Mouse (Mus musculus) lung, embryonic 14.5 days (tissue): ENCODE measurements around the gene Frmd8. TPM values are rescaled to one million over a fixed set of nuclear protein-coding genes. Genes with fewer than 3 reads are reported as not detected.

ENCODE experiments used
- ATAC-seq: fragments of 200-750 bp; cut with Nextera tagmentation; 2 replicates; pipeline ENCODE4 v1.8.0; 2017; ENCODE audit warnings: mild to moderate bottlenecking, moderate TSS enrichment, moderate library complexity; ENCODE audit not compliant: insufficient read depth
- DNase-seq: peaks from one replicate; pipeline ENCODE4 v3.0.0-alpha.2; 2015
- H3K27ac ChIP-seq: fragments of 300-500 bp; sonication (generic); 2 replicates; pipeline ENCODE4 v1.5.1; 2014; ENCODE audit warnings: low read depth, mild to moderate bottlenecking, moderate library complexity
- H3K27me3 ChIP-seq: fragments of 300-500 bp; sonication (generic); 2 replicates; pipeline ENCODE4 v1.6.1; 2014; ENCODE audit warnings: low read length, control low read depth; ENCODE audit not compliant: insufficient read depth
- H3K36me3 ChIP-seq: fragments of 300-500 bp; sonication (generic); 2 replicates; pipeline ENCODE4 v1.6.1; 2014; ENCODE audit warnings: control low read depth; ENCODE audit not compliant: insufficient read depth
- H3K4me1 ChIP-seq: fragments of 300-500 bp; sonication (generic); 2 replicates; pipeline ENCODE4 v1.6.1; 2014; ENCODE audit warnings: antibody characterized with exemption, control low read depth; ENCODE audit not compliant: insufficient read depth
- H3K4me2 ChIP-seq: fragments of 300-500 bp; sonication (generic); 2 replicates; pipeline ENCODE4 v1.6.1; 2014; ENCODE audit warnings: mild to moderate bottlenecking
- H3K4me3 ChIP-seq: fragments of 300-500 bp; sonication (generic); 2 replicates; pipeline ENCODE4 v1.5.1; 2014; ENCODE audit warnings: low read depth, low read length
- H3K9ac ChIP-seq: fragments of 300-500 bp; sonication (generic); 2 replicates; pipeline ENCODE4 v1.6.1; 2014
- H3K9me3 ChIP-seq: fragments of 300-500 bp; sonication (generic); 2 replicates; pipeline ENCODE4 v1.6.1; 2016; ENCODE audit warnings: low read depth, low read length, control low read depth
- CTCF ChIP-seq: IDR thresholded peaks from 2 replicates; pipeline ENCODE4 v1.5.1; 2016; ENCODE audit warnings: antibody characterized with exemption, low read depth
- WGBS: fragments of 180-500 bp; shearing (Covaris S2); extraction: QIAGEN DNeasy Blood & Tissue Kit; methylation state at CpG from one replicate; pipeline ENCODE4 v1.1.7; 2014; 5-methylcytosine and 5-hydroxymethylcytosine counted together
- polyA plus RNA-seq: library from polyadenylated mRNA; unstranded; fragments of >200 nt; fragmentation: Nextera tagmentation; extraction: Ambion mirVana; gene quantifications from 2 replicates; pipeline ENCODE4 v1.2.1, GENCODE M21; 2014

The Frmd8 gene
- polyA plus RNA-seq, 1 experiment from 2014 or later = 42.2 TPM

- WGBS = 39% methylated on average over 9 of the region's 9 CpGs
- Histone ChIP-seq H3K36me3 (no peaks in the 10 kb centered on the region), H3K4me3 (no peak overlapping the region), H3K4me2 (no peak overlapping the region), H3K4me1 (peaks cover 32% of the 10 kb centered on the region), H3K27me3 (no peaks in the 10 kb centered on the region), H3K9me3 (no peaks in the 10 kb centered on the region), H3K27ac (peak overlapping the region; percentile 85), H3K9ac (no peak overlapping the region)
- peak; percentile 63 for DNase-seq
- ATAC-seq = peak; percentile 36; the same call in 1 of the 2 replicates
- no peak for TF ChIP-seq CTCF
Observed at GRCm38 (mm10) chr19:5827456-5828154, 47.5 kb downstream of the Frmd8 start.

GRCm38 (mm10) chr19:5827044-5827443 is 48.0 kb downstream of the Frmd8 start:
- Histone ChIP-seq H3K4me1 (peaks cover 35% of the 10 kb centered on the region), H3K4me3 (no peak overlapping the region), H3K27me3 (no peaks in the 10 kb centered on the region), H3K4me2 (no peak overlapping the region), H3K9me3 (no peaks in the 10 kb centered on the region), H3K9ac (no peak overlapping the region), H3K36me3 (no peaks in the 10 kb centered on the region), H3K27ac (peak overlapping the region; percentile 85)
- DNase-seq (no peak), ATAC-seq (no peak)
- no peak for TF ChIP-seq CTCF
- WGBS = 59% methylated on average over 6 of the region's 6 CpGs

GRCm38 (mm10) chr19:5826731-5827002 is 48.4 kb downstream of the Frmd8 start:
- Histone ChIP-seq H3K4me2 (no peak overlapping the region), H3K36me3 (no peaks in the 10 kb centered on the region), H3K4me3 (no peak overlapping the region), H3K4me1 (peaks cover 32% of the 10 kb centered on the region), H3K9ac (no peak overlapping the region), H3K9me3 (no peaks in the 10 kb centered on the region), H3K27me3 (no peaks in the 10 kb centered on the region), H3K27ac (peak overlapping the region; percentile 85)
- DNase-seq (no peak), ATAC-seq (no peak)
- WGBS = 60% methylated on average over 4 of the region's 4 CpGs
- TF ChIP-seq CTCF = no peak

GRCm38 (mm10) chr19:5825901-5826730 is 49.0 kb downstream of the Frmd8 start:
- no peak for TF ChIP-seq CTCF
- peak overlapping the region; percentile 85; the same call in 1 of the 2 replicates for H3K27ac ChIP-seq
- no peak for ATAC-seq

GRCm38 (mm10) chr19:5824826-5825617 is 50.1 kb downstream of the Frmd8 start:
- DNase-seq (no peak), ATAC-seq (no peak)
- Histone ChIP-seq H3K9ac (no peak overlapping the region), H3K4me2 (no peak overlapping the region), H3K36me3 (no peaks in the 10 kb centered on the region), H3K27ac (no peak overlapping the region), H3K4me1 (peaks cover 32% of the 10 kb centered on the region), H3K27me3 (no peaks in the 10 kb centered on the region), H3K9me3 (no peaks in the 10 kb centered on the region), H3K4me3 (no peak overlapping the region)
- TF ChIP-seq CTCF = no peak
- WGBS = 73% methylated on average over 10 of the region's 10 CpGs

More at GRCm38 (mm10) chr19:5825901-5826730, 49.0 kb downstream of the Frmd8 start:
- Histone ChIP-seq H3K27me3 (no peaks in the 10 kb centered on the region), H3K9me3 (no peaks in the 10 kb centered on the region), H3K9ac (no peak overlapping the region), H3K4me1 (peaks cover 32% of the 10 kb centered on the region), H3K4me3 (no peak overlapping the region), H3K4me2 (no peak overlapping the region), H3K36me3 (no peaks in the 10 kb centered on the region)
- DNase-seq = no peak
- 82% methylated on average over 5 of the region's 5 CpGs for WGBS

GRCm38 (mm10) chr19:5824043-5824825 is 50.8 kb downstream of the Frmd8 start:
- Histone ChIP-seq H3K4me1 (peaks cover 32% of the 10 kb centered on the region), H3K27me3 (no peaks in the 10 kb centered on the region), H3K9me3 (no peaks in the 10 kb centered on the region), H3K9ac (peak overlapping the region; percentile 23; the same call in 1 of the 2 replicates), H3K36me3 (no peaks in the 10 kb centered on the region), H3K4me2 (no peak overlapping the region), H3K27ac (no peak overlapping the region), H3K4me3 (no peak overlapping the region)
- DNase-seq (peak; percentile 57), ATAC-seq (no peak)
- WGBS = 61% methylated on average over 22 of the region's 22 CpGs
- no peak for TF ChIP-seq CTCF
